Comparison of ENCODE assay signal across 7 mouse cellular contexts in genomic region chr17:46781876-46782275, GRCm38 (mm10). TPM values are rescaled to one million over a fixed set of nuclear protein-coding genes. Genes with fewer than 3 reads are reported as not detected.
A peak's percentile ranks its signal among the peaks of the same experiment; 100 is the strongest.
DNase-seq lines count a peak whose midpoint lies in the region; ATAC-seq lines count a peak whose summit lies in the region.

No protein-coding gene starts in this region.

- H3K36me3 ChIP-seq in megakaryocyte, embryonic 14.5 days (replicated peaks; ENCODE audit: low read length), result peaks cover 36% of the 10 kb centered on the region
- peaks cover 27% of the 10 kb centered on the region for H3K36me3 ChIP-seq in forebrain, embryonic 11.5 days (ENCODE audit: control insufficient read depth, insufficient read depth, low read length)
- peaks cover 30% of the 10 kb centered on the region for H3K36me3 ChIP-seq in limb, embryonic 11.5 days (ENCODE audit: control insufficient read depth, insufficient read depth, low read length)
- peaks cover 39% of the 10 kb centered on the region for H3K36me3 ChIP-seq in stomach, embryonic 14.5 days (ENCODE audit: control insufficient read depth, insufficient read depth, low read length)

- peak overlapping the region; percentile 94 for H3K4me3 ChIP-seq in megakaryocyte, embryonic 14.5 days (replicated peaks)
- H3K4me3 ChIP-seq in forebrain, embryonic 11.5 days (ENCODE audit: low read depth, low read length), result peak overlapping the region; percentile 63
- H3K4me3 ChIP-seq in limb, embryonic 11.5 days (ENCODE audit: low read depth, low read length), result peak overlapping the region; percentile 76
- H3K4me3 ChIP-seq in stomach, embryonic 14.5 days (ENCODE audit: low read depth, low read length), result peak overlapping the region; percentile 63

- peak overlapping the region; percentile 59 for H3K4me2 ChIP-seq in forebrain, embryonic 11.5 days (ENCODE audit: low read depth, low read length, severe bottlenecking)
- peak overlapping the region; percentile 72 for H3K4me2 ChIP-seq in limb, embryonic 11.5 days (ENCODE audit: low read depth, severe bottlenecking)
- peak overlapping the region; percentile 64 for H3K4me2 ChIP-seq in stomach, embryonic 14.5 days (replicated peaks; ENCODE audit: low read depth, low read length)

- WGBS in forebrain, embryonic 11.5 days, result 9% methylated on average over 11 of the region's 11 CpGs
- 7% methylated on average over 11 of the region's 11 CpGs for WGBS in limb, embryonic 11.5 days
- WGBS in stomach, embryonic 14.5 days, result 2% methylated on average over 11 of the region's 11 CpGs

- H3K9ac ChIP-seq in forebrain, embryonic 11.5 days (ENCODE audit: low read length), result peak overlapping the region; percentile 74
- peak overlapping the region; percentile 81 for H3K9ac ChIP-seq in limb, embryonic 11.5 days (ENCODE audit: low read length)
- peak overlapping the region; percentile 49 for H3K9ac ChIP-seq in stomach, embryonic 14.5 days (replicated peaks; ENCODE audit: low read depth, low read length)

- intact Hi-C loops in left cerebral cortex, postnatal 14 days (cut with DNase I), result loop anchor here (2.0 kb wide), 1 partner anchor 107 kb away; no protein-coding TSS in a partner anchor

- no peak for DNase-seq in forebrain, embryonic 11.5 days (ENCODE audit: low spot score)
- no peak for DNase-seq in limb, embryonic 11.5 days (ENCODE audit: low spot score)
- DNase-seq in thymus, postnatal 25 days, result no peak
- no peak for DNase-seq in left cerebral cortex, postnatal 14 days (ENCODE audit: low spot score in 2 of 2)

- ATAC-seq in megakaryocyte, adult 5-6 weeks (ENCODE audit: poor library complexity, severe bottlenecking), result no peak
- no peak; the same call in 1 of the 2 replicates for ATAC-seq in forebrain, embryonic 11.5 days (replicated peaks; ENCODE audit: low FRiP score)
- ATAC-seq in limb, embryonic 11.5 days (ENCODE audit: insufficient number of reproducible peaks, low FRiP score, low TSS enrichment, low read depth), result no peak
- no peak; the same call in 1 of the 2 replicates for ATAC-seq in stomach, embryonic 14.5 days (ENCODE audit: insufficient number of reproducible peaks, insufficient read depth, low FRiP score, low read depth)

- H3K9me3 ChIP-seq in megakaryocyte, embryonic 14.5 days, result no peaks in the 10 kb centered on the region
- no peaks in the 10 kb centered on the region for H3K9me3 ChIP-seq in forebrain, embryonic 11.5 days (ENCODE audit: control insufficient read depth, low read length)
- H3K9me3 ChIP-seq in limb, embryonic 11.5 days (ENCODE audit: control insufficient read depth, low read length), result no peaks in the 10 kb centered on the region
- no peaks in the 10 kb centered on the region for H3K9me3 ChIP-seq in stomach, embryonic 14.5 days (ENCODE audit: control insufficient read depth, low read depth, low read length)

- peaks cover 17% of the 10 kb centered on the region for H3K4me1 ChIP-seq in megakaryocyte, embryonic 14.5 days
- 0 out of 2 replicates have a peak, but pooled peaks cover 2% of the 10 kb centered on the region for H3K4me1 ChIP-seq in forebrain, embryonic 11.5 days (replicated peaks; ENCODE audit: control insufficient read depth, insufficient read depth, low read length)
- no peaks in the 10 kb centered on the region for H3K4me1 ChIP-seq in limb, embryonic 11.5 days (ENCODE audit: control insufficient read depth, insufficient read depth, low read length)
- H3K4me1 ChIP-seq in stomach, embryonic 14.5 days (ENCODE audit: control insufficient read depth, insufficient read depth, low read length), result peaks cover 6% of the 10 kb centered on the region; the same call in 1 of the 2 replicates

- H3K27ac ChIP-seq in forebrain, embryonic 11.5 days (ENCODE audit: low read depth, low read length), result peak overlapping the region; percentile 68
- peak overlapping the region; percentile 81 for H3K27ac ChIP-seq in limb, embryonic 11.5 days (replicated peaks; ENCODE audit: low read depth, low read length)
- peak overlapping the region; percentile 79; the same call in 1 of the 2 replicates for H3K27ac ChIP-seq in stomach, embryonic 14.5 days (ENCODE audit: low read length)

- H3K27me3 ChIP-seq in megakaryocyte, embryonic 14.5 days (replicated peaks), result no peaks in the 10 kb centered on the region
- H3K27me3 ChIP-seq in forebrain, embryonic 11.5 days (ENCODE audit: control insufficient read depth, insufficient read depth, low read length), result no peaks in the 10 kb centered on the region
- no peaks in the 10 kb centered on the region for H3K27me3 ChIP-seq in limb, embryonic 11.5 days (ENCODE audit: control insufficient read depth, insufficient read depth, low read length)
- no peaks in the 10 kb centered on the region for H3K27me3 ChIP-seq in stomach, embryonic 14.5 days (ENCODE audit: control insufficient read depth, insufficient read depth, low read length)

RNA-seq across cellular contexts. Expression of gene Rpl7l1, which starts 0.6 kb away (rescaled TPM):
- 1.1 and 4.7 TPM in 2 replicates for polyA plus RNA-seq in megakaryocyte, embryonic 14.5 days (2012; ENCODE audit: insufficient read depth, low replicate concordance)
- 57.4 and 63.0 TPM in 2 replicates for total RNA-seq in megakaryocyte, adult 5-6 weeks (2015)
- total RNA-seq in megakaryocyte, adult 5-6 weeks (2017), result 78.5 and 81.4 TPM in 2 replicates
- polyA plus RNA-seq in forebrain, embryonic 11.5 days (2014; fragmentation: Nextera tagmentation; extraction: Ambion mirVana), result 178 and 189 TPM in 2 replicates
- polyA plus RNA-seq in limb, embryonic 11.5 days (2014; fragmentation: Nextera tagmentation; extraction: Ambion mirVana), result 195 and 196 TPM in 2 replicates
- 139 and 149 TPM in 2 replicates for polyA plus RNA-seq in stomach, embryonic 14.5 days (2014; fragmentation: Nextera tagmentation; extraction: Ambion mirVana)
- 10 to 100 TPM; 49.1 to 49.6 TPM for total RNA-seq in left cerebral cortex, postnatal 14 days (2021)

RNA-seq across cellular contexts. Expression of gene 2310039H08Rik, which starts 9.4 kb away (rescaled TPM):
- polyA plus RNA-seq in megakaryocyte, embryonic 14.5 days (2012; ENCODE audit: insufficient read depth, low replicate concordance), result 143 and 286 TPM in 2 replicates
- total RNA-seq in megakaryocyte, adult 5-6 weeks (2015), result 8.1 and 8.8 TPM in 2 replicates
- total RNA-seq in megakaryocyte, adult 5-6 weeks (2017), result 5.5 and 10.7 TPM in 2 replicates
- polyA plus RNA-seq in forebrain, embryonic 11.5 days (2014; fragmentation: Nextera tagmentation; extraction: Ambion mirVana), result 53.7 and 57.5 TPM in 2 replicates
- polyA plus RNA-seq in limb, embryonic 11.5 days (2014; fragmentation: Nextera tagmentation; extraction: Ambion mirVana), result 41.8 and 43.4 TPM in 2 replicates
- 79.1 and 84.9 TPM in 2 replicates for polyA plus RNA-seq in stomach, embryonic 14.5 days (2014; fragmentation: Nextera tagmentation; extraction: Ambion mirVana)
- 1 to 10 TPM; 9.5 to 9.6 TPM for total RNA-seq in left cerebral cortex, postnatal 14 days (2021)

RNA-seq across cellular contexts. Expression of gene Ptcra, which starts 18.4 kb away (rescaled TPM):
- not detected in 2 replicates for polyA plus RNA-seq in megakaryocyte, embryonic 14.5 days (2012; ENCODE audit: insufficient read depth, low replicate concordance)
- total RNA-seq in megakaryocyte, adult 5-6 weeks (2015), result not detected in 2 replicates
- not detected in 2 replicates for total RNA-seq in megakaryocyte, adult 5-6 weeks (2017)
- 0.35 and 0.44 TPM in 2 replicates for polyA plus RNA-seq in forebrain, embryonic 11.5 days (2014; fragmentation: Nextera tagmentation; extraction: Ambion mirVana)
- 0.48 and 0.91 TPM in 2 replicates for polyA plus RNA-seq in limb, embryonic 11.5 days (2014; fragmentation: Nextera tagmentation; extraction: Ambion mirVana)
- polyA plus RNA-seq in stomach, embryonic 14.5 days (2014; fragmentation: Nextera tagmentation; extraction: Ambion mirVana), result 0.59 and 0.77 TPM in 2 replicates
- not detected for total RNA-seq in left cerebral cortex, postnatal 14 days (2021)

RNA-seq across cellular contexts. Expression of gene Cnpy3, which starts 29.9 kb away (rescaled TPM):
- 133 and 243 TPM in 2 replicates for polyA plus RNA-seq in megakaryocyte, embryonic 14.5 days (2012; ENCODE audit: insufficient read depth, low replicate concordance)
- total RNA-seq in megakaryocyte, adult 5-6 weeks (2015), result 35.6 and 39.6 TPM in 2 replicates
- total RNA-seq in megakaryocyte, adult 5-6 weeks (2017), result 109 and 112 TPM in 2 replicates
- 61.2 and 61.8 TPM in 2 replicates for polyA plus RNA-seq in forebrain, embryonic 11.5 days (2014; fragmentation: Nextera tagmentation; extraction: Ambion mirVana)
- 49.1 and 52.4 TPM in 2 replicates for polyA plus RNA-seq in limb, embryonic 11.5 days (2014; fragmentation: Nextera tagmentation; extraction: Ambion mirVana)
- 68.3 and 68.4 TPM in 2 replicates for polyA plus RNA-seq in stomach, embryonic 14.5 days (2014; fragmentation: Nextera tagmentation; extraction: Ambion mirVana)
- 10 to 100 TPM; 53.4 to 54.5 TPM for total RNA-seq in left cerebral cortex, postnatal 14 days (2021)

RNA-seq across cellular contexts. Expression of gene Gnmt, which starts 52.9 kb away (rescaled TPM):
- polyA plus RNA-seq in megakaryocyte, embryonic 14.5 days (2012; ENCODE audit: insufficient read depth, low replicate concordance), result 5.0 TPM in 1 of 2 replicates, not detected in the other
- 0.80 and 1.9 TPM in 2 replicates for total RNA-seq in megakaryocyte, adult 5-6 weeks (2015)
- 0.89 and 1.1 TPM in 2 replicates for total RNA-seq in megakaryocyte, adult 5-6 weeks (2017)
- 0.36 and 0.80 TPM in 2 replicates for polyA plus RNA-seq in forebrain, embryonic 11.5 days (2014; fragmentation: Nextera tagmentation; extraction: Ambion mirVana)
- polyA plus RNA-seq in limb, embryonic 11.5 days (2014; fragmentation: Nextera tagmentation; extraction: Ambion mirVana), result 0.35 TPM in 1 of 2 replicates, not detected in the other
- polyA plus RNA-seq in stomach, embryonic 14.5 days (2014; fragmentation: Nextera tagmentation; extraction: Ambion mirVana), result 0.33 and 0.67 TPM in 2 replicates
- under 1 TPM; 0.57 TPM for total RNA-seq in left cerebral cortex, postnatal 14 days (2021)

Comparison
In these comparisons a context has a peak if more than half of its experiments do, and no peak if none do; other contexts are left out.
1. RNA of gene Rpl7l1, which starts 0.6 kb away (polyA plus RNA-seq): 195 to 196 TPM in limb, embryonic 11.5 days, 178 to 189 TPM in forebrain, embryonic 11.5 days and 139 to 149 TPM in stomach, embryonic 14.5 days; 1.1 to 4.7 TPM in megakaryocyte, embryonic 14.5 days; every median in the first group is over 10 times any median in the second.
2. Peak in every context shown above with its lines, with median percentiles within 50 percentile points of each other: H3K4me3 ChIP-seq, H3K27ac ChIP-seq, H3K4me2 ChIP-seq and H3K9ac ChIP-seq.